Mouse (Mus musculus): ENCODE measurements around the gene Sestd1.

The Sestd1 gene

GRCm38 (mm10) chr2:77220960-77221359 is 59.4 kb downstream of the Sestd1 start:
- DNase-seq (ENCODE audit: low read depth, low spot score), result no peak

GRCm38 (mm10) chr2:77212885-77213284 is 67.5 kb downstream of the Sestd1 start:
- DNase-seq (ENCODE audit: low read depth, low spot score), result no peak

- no peak for DNase-seq (ENCODE audit: low read depth, low spot score)
Measured at GRCm38 (mm10) chr2:77206951-77207350, 73.4 kb downstream of the Sestd1 start.

- no peak for DNase-seq (ENCODE audit: low read depth, low spot score)
Measured at GRCm38 (mm10) chr2:77203916-77204315, 76.5 kb downstream of the Sestd1 start.

- DNase-seq (ENCODE audit: low read depth, low spot score), result no peak
Measured at GRCm38 (mm10) chr2:77201900-77202299, 78.5 kb downstream of the Sestd1 start.

GRCm38 (mm10) chr2:77200958-77201614 is 79.3 kb downstream of the Sestd1 start:
- no peak for DNase-seq (ENCODE audit: low read depth, low spot score)

GRCm38 (mm10) chr2:77200379-77200778 is 80.0 kb downstream of the Sestd1 start:
- DNase-seq (ENCODE audit: low read depth, low spot score), result no peak

- DNase-seq (ENCODE audit: low read depth, low spot score), result no peak
Measured at GRCm38 (mm10) chr2:77198246-77198645, 82.1 kb downstream of the Sestd1 start.

GRCm38 (mm10) chr2:77196819-77197218 is 83.6 kb downstream of the Sestd1 start:
- DNase-seq (ENCODE audit: low read depth, low spot score), result no peak

- DNase-seq (ENCODE audit: low read depth, low spot score), result no peak
Measured at GRCm38 (mm10) chr2:77195056-77195455, 85.3 kb downstream of the Sestd1 start.

- no peak for DNase-seq (ENCODE audit: low read depth, low spot score)
Measured at GRCm38 (mm10) chr2:77191811-77192210, 88.6 kb downstream of the Sestd1 start.

- DNase-seq (ENCODE audit: low read depth, low spot score), result no peak
Measured at GRCm38 (mm10) chr2:77190891-77191290, 89.5 kb downstream of the Sestd1 start.

GRCm38 (mm10) chr2:77190301-77190700 is 90.1 kb downstream of the Sestd1 start:
- DNase-seq (ENCODE audit: low read depth, low spot score), result no peak

- DNase-seq (ENCODE audit: low read depth, low spot score), result no peak
Measured at GRCm38 (mm10) chr2:77189671-77190070, 90.7 kb downstream of the Sestd1 start.

GRCm38 (mm10) chr2:77187501-77187900 is 92.9 kb downstream of the Sestd1 start:
- DNase-seq (ENCODE audit: low read depth, low spot score), result no peak

- no peak for DNase-seq (ENCODE audit: low read depth, low spot score)
Measured at GRCm38 (mm10) chr2:77186912-77187311, 93.5 kb downstream of the Sestd1 start.

GRCm38 (mm10) chr2:77184049-77184571 is 96.3 kb downstream of the Sestd1 start:
- DNase-seq (ENCODE audit: low read depth, low spot score), result no peak

GRCm38 (mm10) chr2:77183646-77184045 is 96.7 kb downstream of the Sestd1 start:
- DNase-seq (ENCODE audit: low read depth, low spot score), result no peak

- no peak for DNase-seq (ENCODE audit: low read depth, low spot score)
Measured at GRCm38 (mm10) chr2:77182996-77183380, 97.4 kb downstream of the Sestd1 start.

- DNase-seq (ENCODE audit: low read depth, low spot score), result no peak
Measured at GRCm38 (mm10) chr2:77182271-77182995, 98.0 kb downstream of the Sestd1 start.

GRCm38 (mm10) chr2:77177472-77177871 is 102.9 kb downstream of the Sestd1 start:
- DNase-seq (ENCODE audit: low read depth, low spot score), result no peak

- no peak for DNase-seq (ENCODE audit: low read depth, low spot score)
Measured at GRCm38 (mm10) chr2:77176413-77176812, 104.0 kb downstream of the Sestd1 start.

- no peak for DNase-seq (ENCODE audit: low read depth, low spot score)
Measured at GRCm38 (mm10) chr2:77175411-77175810, 105.0 kb downstream of the Sestd1 start.

All from retina, adult 2 months (tissue).